Mouse (Mus musculus): Measurements from ENCODE around the gene Cbarp. TPM values are rescaled to one million over a fixed set of nuclear protein-coding genes. Genes with fewer than 3 reads are reported as not detected.
A peak's percentile ranks its signal among the peaks of the same experiment; 100 is the strongest.

Gene Cbarp
- total and polyA plus RNA-seq, 3 experiments = 3.0 to 4.9 (median 3.9) TPM

GRCm38 (mm10) chr10:80160455-80161371 is 20.1 kb upstream of the Cbarp start:
- Histone ChIP-seq H3K79me2 (replicated peaks; ENCODE audit: control insufficient read depth, insufficient read depth, low read length) (no peaks in the 10 kb centered on the region), H3K4me3 (peak overlapping the region; percentile 45), H3K9ac (ENCODE audit: low read depth, low read length) (peak overlapping the region; percentile 73), H3K4me1 (ENCODE audit: control insufficient read depth, insufficient read depth, low read length) (peaks cover 35% of the 10 kb centered on the region), H3K36me3 (ENCODE audit: control insufficient read depth, insufficient read depth, low read length) (peaks cover 14% of the 10 kb centered on the region), H3K27me3 (ENCODE audit: control insufficient read depth, insufficient read depth, low read length) (no peaks in the 10 kb centered on the region), H3K27ac (peak overlapping the region; percentile 95)
- WGBS = 2% methylated on average over 33 of the region's 33 CpGs
- peak; percentile 89 to 94 for DNase-seq
- peak; percentile 57 for TF ChIP-seq POLR2A (IDR thresholded peaks at IDR 0.05; ENCODE audit: insufficient read depth, low read depth, low read length)
- TF ChIP-seq EP300 (IDR thresholded peaks at IDR 0.05; ENCODE audit: insufficient read depth, low read depth, low read length) = no peak
- no peak for TF ChIP-seq CTCF (IDR thresholded peaks at IDR 0.05)
- intact Hi-C loops (cut with DNase I) = no loop called here

GRCm38 (mm10) chr10:80159561-80160454 is 19.2 kb upstream of the Cbarp start:
- WGBS = under 1% methylated on average over 55 of the region's 55 CpGs
- peak overlapping the region; percentile 40 for H3K9ac ChIP-seq (ENCODE audit: low read depth, low read length)
- DNase-seq = peak; percentile 98 to 99
- H3K27ac ChIP-seq = peak overlapping the region; percentile 95
- H3K4me3 ChIP-seq = peak overlapping the region; percentile 45
- H3K79me2 ChIP-seq (replicated peaks; ENCODE audit: control insufficient read depth, insufficient read depth, low read length) = no peaks in the 10 kb centered on the region
- intact Hi-C loops (cut with DNase I) = no loop called here
- TF ChIP-seq POLR2A (IDR thresholded peaks at IDR 0.05; ENCODE audit: insufficient read depth, low read depth, low read length) (peak; percentile 75), EP300 (IDR thresholded peaks at IDR 0.05; ENCODE audit: insufficient read depth, low read depth, low read length) (peak; percentile 86; the same call in 1 of the 2 replicates), CTCF (IDR thresholded peaks at IDR 0.05) (no peak)
- peaks cover 37% of the 10 kb centered on the region for H3K4me1 ChIP-seq (ENCODE audit: control insufficient read depth, insufficient read depth, low read length)
- peaks cover 17% of the 10 kb centered on the region for H3K36me3 ChIP-seq (ENCODE audit: control insufficient read depth, insufficient read depth, low read length)
- H3K27me3 ChIP-seq (ENCODE audit: control insufficient read depth, insufficient read depth, low read length) = no peaks in the 10 kb centered on the region

DNA sequence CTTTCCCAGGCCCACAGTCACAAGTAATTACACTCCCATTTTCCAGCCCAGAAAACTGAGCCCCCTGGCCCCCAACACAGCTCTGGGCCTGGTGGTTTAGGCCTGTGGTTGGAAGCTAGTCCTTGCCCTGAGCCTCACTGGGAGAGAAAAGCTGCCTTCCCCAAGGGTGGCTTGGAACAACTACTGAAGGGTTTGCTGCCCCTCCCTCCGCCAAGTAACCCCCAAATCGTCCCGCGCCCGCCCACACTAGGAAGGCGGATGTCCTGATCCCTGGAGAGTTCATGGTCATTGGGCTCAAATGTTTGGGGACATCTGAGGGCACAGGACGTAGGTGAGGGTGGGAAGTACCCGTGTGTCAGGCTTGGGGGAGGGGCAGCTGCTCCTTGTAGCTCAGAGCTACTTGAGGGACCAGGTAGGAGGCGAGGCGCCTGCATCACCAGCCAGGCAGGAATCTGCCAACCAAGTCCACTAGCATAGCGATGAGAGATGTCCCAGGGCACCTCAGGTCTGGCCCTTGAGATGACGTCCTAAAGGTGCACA is 18.5 kb upstream of the Cbarp start:
- Histone ChIP-seq H3K36me3 (ENCODE audit: control insufficient read depth, insufficient read depth, low read length) (peaks cover 20% of the 10 kb centered on the region), H3K4me3 (peak overlapping the region; percentile 43), H3K27me3 (ENCODE audit: control insufficient read depth, insufficient read depth, low read length) (no peaks in the 10 kb centered on the region), H3K27ac (peak overlapping the region; percentile 95), H3K9ac (ENCODE audit: low read depth, low read length) (peak overlapping the region; percentile 40), H3K79me2 (replicated peaks; ENCODE audit: control insufficient read depth, insufficient read depth, low read length) (no peaks in the 10 kb centered on the region), H3K4me1 (ENCODE audit: control insufficient read depth, insufficient read depth, low read length) (peaks cover 37% of the 10 kb centered on the region)
- DNase-seq = peak in 1 of 2 experiments; percentile 77
- no peak for TF ChIP-seq CTCF (IDR thresholded peaks at IDR 0.05)
- intact Hi-C loops (cut with DNase I) = no loop called here
- WGBS = 7% methylated on average over 12 of the region's 12 CpGs

DNA sequence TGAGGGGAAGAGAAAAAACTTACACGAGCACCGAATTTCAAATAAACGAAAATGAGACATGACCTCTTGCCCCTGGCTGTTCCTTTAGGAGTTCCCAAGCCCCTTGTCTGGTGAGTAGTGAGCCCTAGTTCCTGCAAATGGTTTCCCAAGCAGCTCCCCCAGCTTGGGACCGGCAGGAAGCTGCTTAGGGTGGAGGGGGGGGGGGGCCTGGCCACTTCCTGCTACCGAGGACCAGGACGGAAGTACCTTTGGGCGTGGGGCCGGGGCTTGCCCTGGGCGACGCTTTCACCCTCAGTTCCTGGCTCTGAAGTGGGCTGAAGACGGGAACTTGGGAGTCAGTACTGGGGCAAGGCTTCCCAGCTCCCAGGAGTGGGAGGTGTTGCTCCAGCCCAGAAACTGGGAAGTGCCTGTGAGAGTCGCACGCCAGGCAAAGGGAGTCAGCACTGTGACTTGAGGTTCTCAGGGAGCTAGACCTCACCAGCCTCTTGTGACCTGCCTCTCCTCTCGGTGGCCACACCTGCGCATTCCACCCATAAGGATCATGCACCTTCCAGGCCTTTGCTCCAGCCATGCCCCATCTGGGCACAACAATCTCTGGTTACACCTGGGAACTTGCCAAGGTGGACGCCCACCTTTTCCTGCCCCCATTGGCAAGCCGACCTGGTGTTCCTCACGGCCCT is 17.8 kb upstream of the Cbarp start:
- Histone ChIP-seq H3K9ac (ENCODE audit: low read depth, low read length) (peak overlapping the region; percentile 40), H3K4me3 (peak overlapping the region; percentile 43; the same call in 1 of the 2 replicates), H3K4me1 (ENCODE audit: control insufficient read depth, insufficient read depth, low read length) (peaks cover 33% of the 10 kb centered on the region), H3K27ac (peak overlapping the region; percentile 95), H3K36me3 (ENCODE audit: control insufficient read depth, insufficient read depth, low read length) (peaks cover 22% of the 10 kb centered on the region), H3K27me3 (ENCODE audit: control insufficient read depth, insufficient read depth, low read length) (no peaks in the 10 kb centered on the region), H3K79me2 (replicated peaks; ENCODE audit: control insufficient read depth, insufficient read depth, low read length) (no peaks in the 10 kb centered on the region)
- DNase-seq = peak; percentile 82 to 89
- 4% methylated on average over 18 of the region's 18 CpGs for WGBS
- TF ChIP-seq EP300 (IDR thresholded peaks at IDR 0.05; ENCODE audit: insufficient read depth, low read depth, low read length) = peak; percentile 73; the same call in 1 of the 2 replicates
- peak; percentile 71 for TF ChIP-seq POLR2A (IDR thresholded peaks at IDR 0.05; ENCODE audit: insufficient read depth, low read depth, low read length)
- no peak for TF ChIP-seq CTCF (IDR thresholded peaks at IDR 0.05)
- intact Hi-C loops (cut with DNase I) = loop anchor here (1.0 kb wide), 1 partner anchor 8 kb away; no protein-coding TSS in a partner anchor

Data from heart, adult 2 months (tissue).